Mouse (Mus musculus) embryo, embryonic 9.5 days (tissue): Measurements from ENCODE around the gene Btnl1.

Source experiments
- DNase-seq: peaks from one replicate; pipeline ENCODE4 v3.0.0-alpha.2; 2017; ENCODE audit errors: extremely low spot score

The Btnl1 gene

GRCm38 (mm10) chr17:34376847-34377246 is at the start of gene Btnl1:
Btnl1 (plus strand) TSS chr17:34377132.
- no peak for DNase-seq

- no peak for DNase-seq
Observed at GRCm38 (mm10) chr17:34329807-34330206, 47.1 kb upstream of the Btnl1 start.

DNA sequence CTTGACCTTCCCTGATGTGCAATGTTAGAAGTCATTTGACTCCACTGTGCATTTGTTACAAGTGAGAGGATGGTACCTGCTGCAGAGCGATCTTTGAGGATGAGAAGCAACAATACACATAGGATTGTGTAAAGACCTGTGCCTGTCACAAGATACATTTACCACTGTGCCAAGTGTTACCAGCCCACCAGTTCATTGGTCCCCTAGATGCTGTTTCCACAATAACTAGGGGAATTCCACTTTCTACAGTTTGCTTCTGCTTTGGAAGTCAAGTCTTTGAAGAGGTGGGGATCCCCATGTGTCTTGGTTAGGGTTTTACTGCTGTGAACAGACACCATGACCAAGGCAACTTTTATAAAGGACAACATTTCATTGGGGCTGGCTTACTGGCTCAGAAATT is 45.7 kb upstream of the Btnl1 start:
- no peak for DNase-seq

DNA sequence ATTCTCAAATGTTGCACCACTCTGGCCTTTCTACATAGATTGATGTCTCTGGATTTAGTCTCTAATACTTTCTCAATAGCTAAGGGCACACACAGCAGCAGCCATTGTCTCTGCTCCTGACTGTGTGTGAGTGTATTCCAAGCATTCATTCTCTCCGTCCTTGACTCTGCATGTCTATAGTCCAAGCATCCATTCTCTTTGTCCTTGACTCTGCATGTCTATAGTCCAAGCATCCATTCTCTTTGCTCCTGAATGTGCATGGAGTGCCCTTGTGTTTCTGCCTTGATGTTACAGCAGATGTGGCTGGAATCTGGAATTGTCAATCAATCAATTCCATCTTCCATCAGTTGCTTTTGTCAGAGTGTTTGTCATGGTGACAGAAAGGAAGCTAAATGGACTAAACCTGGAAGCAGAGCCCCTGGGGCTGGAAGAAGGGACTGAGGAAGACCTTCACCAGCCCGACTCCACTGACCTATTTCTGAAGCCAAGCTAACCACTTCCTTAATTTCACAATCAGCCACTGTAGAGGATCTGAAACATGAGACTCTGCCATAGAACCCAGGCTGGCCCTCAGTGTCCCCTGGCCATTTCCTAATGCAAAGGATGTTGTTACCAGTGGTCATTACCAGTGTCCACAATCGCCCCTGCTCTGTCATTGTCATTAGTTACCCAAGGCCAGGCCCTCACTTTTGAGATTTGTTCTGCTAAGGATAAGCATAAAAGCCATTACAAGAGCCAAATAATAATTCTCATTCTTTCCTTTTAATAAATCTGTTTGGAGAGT is 36.1 kb upstream of the Btnl1 start:
- DNase-seq = no peak

- no peak for DNase-seq
Observed at GRCm38 (mm10) chr17:34344882-34345281, 32.0 kb upstream of the Btnl1 start.

- DNase-seq = no peak
Observed at GRCm38 (mm10) chr17:34345486-34345885, 31.4 kb upstream of the Btnl1 start.

GRCm38 (mm10) chr17:34346041-34346440 is 30.9 kb upstream of the Btnl1 start:
- no peak for DNase-seq

GRCm38 (mm10) chr17:34347606-34348308 is 29.2 kb upstream of the Btnl1 start:
- DNase-seq = no peak

GRCm38 (mm10) chr17:34349429-34349828 is 27.5 kb upstream of the Btnl1 start:
- peak; percentile 75 for DNase-seq

DNA sequence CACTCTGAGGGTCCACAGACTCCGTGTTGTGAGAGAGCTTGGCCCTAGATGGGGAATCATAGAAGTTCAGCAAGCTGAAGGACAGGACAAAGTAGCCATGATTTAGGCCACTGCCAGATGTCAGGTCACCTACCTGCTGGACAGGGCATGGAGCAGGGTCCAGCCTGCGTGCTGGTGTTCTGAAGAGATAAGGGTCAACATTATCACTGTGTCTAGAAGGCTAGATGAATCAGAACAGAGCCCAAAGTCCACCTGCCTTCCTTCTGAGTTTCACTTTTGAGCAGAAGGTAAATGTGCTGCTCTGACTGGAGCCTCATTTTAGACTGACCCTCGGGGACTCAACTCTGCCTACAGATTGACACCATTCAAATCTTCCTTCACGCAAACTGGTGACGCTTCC is 22.4 kb upstream of the Btnl1 start, which contains the start of gene Btnl2:
Gene Btnl2 (plus strand): TSS at position 284 of the 400 bp plus-strand sequence.
- no peak for DNase-seq

DNA sequence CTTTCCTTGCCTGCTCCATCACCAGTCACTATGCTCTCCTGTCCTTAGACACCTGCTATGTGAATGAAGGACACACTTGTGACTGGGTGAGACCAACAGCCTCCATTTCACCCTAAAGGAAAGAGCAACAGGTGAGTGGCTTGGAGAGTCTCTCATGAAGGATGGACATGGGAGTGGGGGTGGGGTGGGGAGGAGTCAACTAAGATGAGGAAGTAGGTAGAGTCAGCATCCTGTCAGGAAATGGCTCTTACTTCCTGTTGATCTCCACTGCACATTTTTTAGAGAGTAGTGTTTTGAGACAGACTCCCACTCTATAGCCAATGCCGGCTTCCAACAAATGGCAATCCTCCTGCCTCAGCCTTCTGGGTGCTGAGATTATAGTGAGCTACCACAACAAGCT is 22.0 kb upstream of the Btnl1 start:
- DNase-seq = no peak

DNA sequence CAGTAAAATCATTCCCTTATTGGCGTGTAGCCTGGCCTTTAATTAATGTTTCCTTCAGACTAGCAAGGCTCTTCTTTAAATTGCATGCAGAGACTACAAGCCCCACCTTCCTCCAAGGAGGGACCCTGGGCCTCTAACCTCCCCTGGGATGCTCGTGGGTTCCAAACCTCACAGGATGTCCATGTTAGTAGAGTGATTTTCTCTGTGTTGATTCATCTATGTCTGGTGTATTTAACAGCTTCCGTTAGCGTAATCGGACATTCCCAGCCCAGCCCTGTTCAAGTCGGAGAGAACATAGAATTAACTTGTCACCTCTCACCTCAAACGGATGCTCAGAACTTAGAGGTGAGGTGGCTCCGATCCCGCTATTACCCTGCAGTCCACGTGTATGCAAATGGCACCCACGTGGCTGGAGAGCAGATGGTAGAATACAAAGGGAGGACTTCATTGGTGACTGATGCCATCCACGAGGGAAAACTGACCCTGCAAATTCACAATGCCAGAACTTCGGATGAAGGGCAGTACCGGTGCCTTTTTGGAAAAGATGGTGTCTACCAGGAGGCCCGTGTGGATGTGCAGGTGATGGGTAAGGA is 13.9 kb upstream of the Btnl1 start:
- no peak for DNase-seq

- no peak for DNase-seq
Observed at GRCm38 (mm10) chr17:34363676-34364310, 13.1 kb upstream of the Btnl1 start.

DNA sequence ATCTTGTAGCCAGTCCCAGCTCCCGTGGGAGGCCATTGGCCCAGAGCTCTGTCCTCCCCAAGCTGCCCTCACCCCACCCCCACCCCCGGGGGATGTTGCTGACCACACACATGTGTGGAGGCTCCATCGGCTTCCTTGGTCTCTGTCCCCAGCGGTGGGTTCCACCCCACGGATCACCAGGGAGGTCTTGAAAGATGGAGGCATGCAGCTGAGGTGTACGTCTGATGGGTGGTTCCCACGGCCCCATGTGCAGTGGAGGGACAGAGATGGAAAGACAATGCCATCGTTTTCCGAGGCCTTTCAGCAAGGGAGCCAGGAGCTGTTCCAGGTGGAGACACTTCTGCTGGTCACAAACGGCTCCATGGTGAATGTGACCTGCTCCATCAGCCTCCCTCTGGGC is 11.9 kb upstream of the Btnl1 start:
- no peak for DNase-seq

GRCm38 (mm10) chr17:34370563-34370962 is 6.4 kb upstream of the Btnl1 start:
- DNase-seq = no peak

DNA sequence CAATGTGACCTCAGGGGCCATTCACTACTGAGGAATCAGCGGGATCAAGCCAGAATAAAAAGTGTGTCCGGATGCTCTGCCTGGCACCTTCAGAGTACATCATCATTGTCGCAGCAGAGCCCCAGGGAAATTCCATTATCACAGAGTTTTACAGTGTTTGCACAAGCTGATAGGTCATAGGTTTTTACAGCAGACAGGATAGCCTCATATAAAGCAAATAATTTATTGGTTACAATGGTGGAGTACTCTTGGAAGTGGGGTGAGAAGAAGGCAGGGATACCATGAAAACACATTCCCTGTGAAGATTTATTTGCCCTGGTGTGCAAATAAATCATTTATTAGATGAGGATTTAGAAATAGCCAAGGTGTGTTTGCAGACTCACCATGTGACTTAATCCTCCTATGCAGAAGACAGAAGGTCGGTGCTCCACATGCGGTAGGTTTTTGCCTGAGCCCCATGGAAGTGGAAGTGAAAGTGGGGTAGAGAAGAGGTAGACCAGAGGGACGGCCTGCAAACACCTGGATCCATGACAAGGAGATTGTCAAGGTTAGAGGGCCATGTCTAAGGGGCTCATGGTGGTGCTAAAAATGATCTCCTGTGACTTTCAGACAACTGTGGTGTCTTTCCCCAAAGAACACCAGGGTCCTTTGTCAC is 3.8 kb upstream of the Btnl1 start:
- DNase-seq = no peak

- DNase-seq = no peak
Observed at GRCm38 (mm10) chr17:34377450-34378209, 698 bp downstream of the Btnl1 start.

DNA sequence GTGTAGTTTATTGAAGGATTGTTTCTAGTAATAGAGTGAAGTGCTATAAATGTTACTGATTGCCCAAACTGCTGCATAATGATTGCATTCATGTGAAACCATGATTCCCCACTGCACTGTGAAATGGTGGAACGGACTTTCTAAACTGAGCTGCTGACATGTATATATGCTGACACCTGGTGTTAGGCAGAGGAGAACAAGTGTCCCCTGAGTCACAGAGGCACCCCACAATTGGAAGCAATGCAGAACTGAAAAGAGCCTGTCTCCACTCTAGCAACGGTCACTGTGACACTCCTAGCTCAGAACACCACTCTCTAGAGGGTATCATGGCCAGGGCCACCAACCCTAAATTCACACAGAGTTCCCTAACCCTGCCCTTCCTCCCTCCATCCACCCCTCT is 1.8 kb downstream of the Btnl1 start:
- no peak for DNase-seq

- no peak for DNase-seq
Observed at GRCm38 (mm10) chr17:34379451-34379850, 2.5 kb downstream of the Btnl1 start.

GRCm38 (mm10) chr17:34381876-34382275 is 4.9 kb downstream of the Btnl1 start:
- no peak for DNase-seq

GRCm38 (mm10) chr17:34383212-34383611 is 6.3 kb downstream of the Btnl1 start:
- DNase-seq = peak; percentile 8
